Mouse (Mus musculus) thymus, adult 2 months (tissue): Measurements from ENCODE around the gene Mmp28.

ENCODE experiments used
- CTCF ChIP-seq: fragments of 200-500 bp; IDR thresholded peaks from 2 replicates; pipeline ENCODE4 v1.5.1; 2012; ENCODE audit warnings: mild to moderate bottlenecking, control low read depth, low read length, moderate library complexity, borderline replicate concordance; ENCODE audit not compliant: control insufficient read depth, poor library complexity, insufficient read depth; ENCODE audit errors: extremely low read depth
- POLR2A ChIP-seq: fragments of 200-500 bp; IDR thresholded peaks from 2 replicates; pipeline ENCODE4 v1.6.1; 2012; ENCODE audit warnings: mild to moderate bottlenecking, low read length, control low read depth, moderate library complexity; ENCODE audit not compliant: control insufficient read depth, poor library complexity, insufficient read depth; ENCODE audit errors: extremely low read depth

GRCm38 (mm10) chr11:83442596-83443267 is 20.1 kb downstream of the Mmp28 start:
- TF ChIP-seq POLR2A: no peak
- TF ChIP-seq CTCF: no peak
